Mouse (Mus musculus): ENCODE measurements at regions not wholly inside any gene's neighbourhood (a gene's known extent, or its start where the extent isn't known, plus 50 kb on each side); places are given as distances from the start of the nearest gene placed in this dataset.

- DNase-seq (ENCODE audit: low spot score) = no peak
Observed at GRCm38 (mm10) chr2:169351547-169351946, 236.0 kb downstream of the Gm11011 start.

- DNase-seq (ENCODE audit: low spot score) = no peak
Observed at GRCm38 (mm10) chr2:169346107-169346506, 241.4 kb downstream of the Gm11011 start.

- no peak for DNase-seq (ENCODE audit: low spot score)
Observed at GRCm38 (mm10) chr2:169319521-169319920, 268.0 kb downstream of the Gm11011 start.

GRCm38 (mm10) chr2:169314396-169314930, 273.1 kb downstream of the Gm11011 start:
- no peak for DNase-seq (ENCODE audit: low spot score)

- no peak for DNase-seq (ENCODE audit: low spot score)
Observed at GRCm38 (mm10) chr2:169311821-169312220, 275.7 kb downstream of the Gm11011 start.

GRCm38 (mm10) chr2:169311356-169311755, 276.2 kb downstream of the Gm11011 start:
- DNase-seq (ENCODE audit: low spot score) = no peak

GRCm38 (mm10) chr2:169304360-169304759, 283.2 kb downstream of the Gm11011 start:
- no peak for DNase-seq (ENCODE audit: low spot score)

GRCm38 (mm10) chr2:169300966-169301365, 286.6 kb downstream of the Gm11011 start:
- DNase-seq (ENCODE audit: low spot score) = no peak

GRCm38 (mm10) chr2:169300411-169300810, 287.1 kb downstream of the Gm11011 start:
- no peak for DNase-seq (ENCODE audit: low spot score)

- no peak for DNase-seq (ENCODE audit: low spot score)
Observed at GRCm38 (mm10) chr2:169297841-169298627, 289.5 kb downstream of the Gm11011 start.

GRCm38 (mm10) chr2:169297226-169297625, 290.3 kb downstream of the Gm11011 start:
- DNase-seq (ENCODE audit: low spot score) = no peak

GRCm38 (mm10) chr2:169293351-169293750, 294.2 kb downstream of the Gm11011 start:
- DNase-seq (ENCODE audit: low spot score) = no peak

- no peak for DNase-seq (ENCODE audit: low spot score)
Observed at GRCm38 (mm10) chr2:169288891-169289605, 298.5 kb downstream of the Gm11011 start.

GRCm38 (mm10) chr2:169286701-169287100, 300.8 kb downstream of the Gm11011 start:
- DNase-seq (ENCODE audit: low spot score) = no peak

GRCm38 (mm10) chr2:169282508-169283117, 304.9 kb downstream of the Gm11011 start:
- DNase-seq (ENCODE audit: low spot score) = no peak

- no peak for DNase-seq (ENCODE audit: low spot score)
Observed at GRCm38 (mm10) chr2:169275371-169275770, 312.2 kb downstream of the Gm11011 start.

- no peak for DNase-seq (ENCODE audit: low spot score)
Observed at GRCm38 (mm10) chr2:169274101-169274500, 313.4 kb downstream of the Gm11011 start.

GRCm38 (mm10) chr2:169272622-169273021, 314.9 kb downstream of the Gm11011 start:
- DNase-seq (ENCODE audit: low spot score) = no peak

GRCm38 (mm10) chr2:169272018-169272417, 315.5 kb downstream of the Gm11011 start:
- DNase-seq (ENCODE audit: low spot score) = no peak

- no peak for DNase-seq (ENCODE audit: low spot score)
Observed at GRCm38 (mm10) chr2:169260636-169261035, 305.2 kb upstream of the Zfp64 start.

- no peak for DNase-seq (ENCODE audit: low spot score)
Observed at GRCm38 (mm10) chr2:169244572-169244971, 289.2 kb upstream of the Zfp64 start.

GRCm38 (mm10) chr2:169243981-169244380, 288.6 kb upstream of the Zfp64 start:
- DNase-seq (ENCODE audit: low spot score) = no peak

GRCm38 (mm10) chr2:169237856-169238255, 282.5 kb upstream of the Zfp64 start:
- DNase-seq (ENCODE audit: low spot score) = no peak
